Mouse (Mus musculus) granulocyte monocyte progenitor cell, adult 5-6 weeks (primary cell): ENCODE data around the gene Myog. TPM values are rescaled to one million over a fixed set of nuclear protein-coding genes. Genes with fewer than 3 reads are reported as not detected.

Experiments
- ATAC-seq: replicated peaks from 2 replicates; pipeline ENCODE4 v1.8.0; 2016; ENCODE audit warnings: mild to moderate bottlenecking, moderate TSS enrichment, inconsistent platforms; ENCODE audit not compliant: poor library complexity, severe bottlenecking
- total RNA-seq, 2 experiments: library from RNA; stranded (forward) in 1 of 2; stranded (reverse) in 1 of 2; fragments of 200-712, 200-1000 nt in 1 of 2; fragments of >200 nt in 1 of 2; fragmentation: Nextera tagmentation in 1 of 2; gene quantifications; 2 replicates each; pipeline ENCODE4 v1.2.3; 2014 to 2017

Myog gene
- total RNA-seq, 2 experiments from 2014 or later = not detected

- no peak for ATAC-seq
Measured at GRCm38 (mm10) chr1:134282342-134282741, 7.4 kb upstream of the Myog start.

- ATAC-seq = no peak
Measured at GRCm38 (mm10) chr1:134283108-134283507, 6.7 kb upstream of the Myog start.

DNA sequence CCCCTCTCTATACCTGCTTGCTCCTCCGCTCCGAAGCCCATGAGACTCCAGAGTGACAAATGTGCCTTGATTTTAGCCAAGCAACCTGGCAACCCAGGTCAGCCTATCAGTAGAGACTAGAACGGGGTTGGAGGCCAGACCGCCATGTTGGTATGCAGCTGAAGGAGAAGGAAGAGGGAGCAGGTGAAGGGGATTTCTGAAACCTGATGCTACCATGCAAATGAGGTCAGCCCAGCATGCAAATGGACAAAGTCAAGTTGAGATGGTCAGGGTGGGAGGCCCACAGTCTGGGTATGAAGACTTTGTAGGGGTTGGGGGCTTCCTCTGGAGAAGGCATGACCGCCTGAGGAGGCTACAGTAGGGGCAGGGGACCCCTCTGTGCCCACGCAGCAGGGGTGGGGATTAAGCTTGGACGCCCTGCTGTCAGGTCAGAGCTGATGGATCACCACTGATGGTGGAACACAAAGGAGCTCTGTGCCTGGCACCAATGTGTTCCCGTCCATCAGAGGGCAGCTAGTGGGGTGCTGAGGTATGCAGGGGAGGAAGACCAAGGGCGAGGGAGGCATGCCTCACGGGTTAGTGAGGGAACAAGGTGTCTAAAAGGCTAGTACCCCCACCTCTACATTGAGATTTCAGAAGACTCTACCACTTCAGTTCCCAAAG, 4.2 kb upstream of the Myog start:
- no peak for ATAC-seq

DNA sequence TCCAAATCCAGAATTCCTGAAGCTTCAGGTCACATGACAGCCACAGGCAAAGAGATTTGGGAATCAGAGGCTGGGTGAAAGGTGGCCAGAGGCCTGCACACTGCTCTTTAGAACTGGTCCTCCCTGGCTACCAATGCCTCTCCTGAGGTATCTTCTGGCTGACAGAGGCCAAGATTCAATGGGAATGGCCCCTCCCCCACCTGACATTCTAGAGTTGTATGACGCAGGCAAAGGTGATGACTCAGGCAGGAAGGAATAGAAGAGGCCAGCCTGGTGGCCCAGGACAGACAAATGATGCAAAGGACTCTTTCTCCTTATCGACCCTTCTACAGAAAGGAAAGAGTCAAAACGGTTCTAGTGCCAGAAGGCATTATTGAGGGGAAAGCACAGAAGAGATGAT, 1.6 kb upstream of the Myog start:
- no peak for ATAC-seq

GRCm38 (mm10) chr1:134290300-134290699, 511 bp downstream of the Myog start:
- ATAC-seq = 0 out of 2 replicates have a peak, but pooled peaks have one; percentile 20

GRCm38 (mm10) chr1:134290909-134291308, 1.1 kb downstream of the Myog start:
- no peak for ATAC-seq

- no peak for ATAC-seq
Measured at GRCm38 (mm10) chr1:134291555-134291954, 1.8 kb downstream of the Myog start.

DNA sequence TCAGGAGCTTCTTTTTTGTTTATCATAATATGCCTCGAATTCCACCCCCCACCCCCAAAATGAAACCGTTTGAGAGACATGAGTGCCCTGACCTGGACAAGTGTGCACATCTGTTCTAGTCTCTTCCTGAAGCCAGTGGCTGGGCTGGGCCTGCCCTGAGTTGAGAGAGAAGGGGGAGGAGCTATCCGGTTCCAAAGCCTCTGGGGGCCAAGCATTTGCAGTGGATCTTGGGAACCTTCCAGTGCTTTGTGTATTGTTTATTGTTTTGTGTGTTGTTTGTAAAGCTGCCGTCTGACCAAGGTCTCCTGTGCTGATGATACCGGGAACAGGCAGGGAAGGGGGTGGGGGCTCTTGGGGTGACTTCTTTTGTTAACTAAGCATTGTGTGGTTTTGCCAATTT, 2.3 kb downstream of the Myog start:
- ATAC-seq = no peak

DNA sequence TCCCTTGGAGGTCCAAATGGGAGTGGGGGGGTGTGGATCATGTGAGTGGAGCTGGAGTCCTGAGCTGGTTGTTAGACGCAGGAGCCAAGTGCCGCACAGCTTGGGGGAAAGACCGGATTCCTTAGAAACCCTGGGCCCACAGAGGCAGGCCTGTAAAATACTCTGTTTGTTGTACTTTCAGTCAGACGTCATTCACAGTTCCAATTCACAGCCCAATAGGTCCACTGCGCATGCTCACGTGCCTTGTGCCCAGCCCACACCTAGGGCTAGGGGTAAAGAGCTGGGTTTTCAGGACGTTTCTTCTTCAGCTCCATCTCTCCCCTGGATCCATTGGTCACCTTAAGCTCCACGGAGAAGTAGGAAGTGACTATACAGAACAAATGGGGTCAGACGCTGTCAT, 2.8 kb downstream of the Myog start:
- ATAC-seq = no peak

DNA sequence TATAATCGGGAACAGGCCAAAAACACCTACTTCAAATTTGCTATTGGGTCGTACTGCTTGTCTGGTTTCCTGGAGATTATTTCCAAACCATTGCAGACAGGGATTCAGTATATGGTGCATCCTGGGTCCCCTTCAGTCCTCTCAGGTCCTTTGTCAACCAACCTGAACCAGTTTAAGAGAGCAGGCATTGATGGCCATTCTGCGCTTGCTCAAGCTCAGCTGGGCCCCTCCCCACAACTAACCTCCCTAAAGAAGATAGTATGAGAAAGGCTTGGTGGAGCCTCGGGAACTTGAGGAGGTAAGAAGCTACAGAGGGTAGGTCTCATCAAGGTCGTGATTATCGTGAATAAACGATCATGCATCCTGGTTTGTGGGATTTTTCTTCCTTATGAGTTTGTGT, 3.5 kb downstream of the Myog start:
- ATAC-seq = no peak

DNA sequence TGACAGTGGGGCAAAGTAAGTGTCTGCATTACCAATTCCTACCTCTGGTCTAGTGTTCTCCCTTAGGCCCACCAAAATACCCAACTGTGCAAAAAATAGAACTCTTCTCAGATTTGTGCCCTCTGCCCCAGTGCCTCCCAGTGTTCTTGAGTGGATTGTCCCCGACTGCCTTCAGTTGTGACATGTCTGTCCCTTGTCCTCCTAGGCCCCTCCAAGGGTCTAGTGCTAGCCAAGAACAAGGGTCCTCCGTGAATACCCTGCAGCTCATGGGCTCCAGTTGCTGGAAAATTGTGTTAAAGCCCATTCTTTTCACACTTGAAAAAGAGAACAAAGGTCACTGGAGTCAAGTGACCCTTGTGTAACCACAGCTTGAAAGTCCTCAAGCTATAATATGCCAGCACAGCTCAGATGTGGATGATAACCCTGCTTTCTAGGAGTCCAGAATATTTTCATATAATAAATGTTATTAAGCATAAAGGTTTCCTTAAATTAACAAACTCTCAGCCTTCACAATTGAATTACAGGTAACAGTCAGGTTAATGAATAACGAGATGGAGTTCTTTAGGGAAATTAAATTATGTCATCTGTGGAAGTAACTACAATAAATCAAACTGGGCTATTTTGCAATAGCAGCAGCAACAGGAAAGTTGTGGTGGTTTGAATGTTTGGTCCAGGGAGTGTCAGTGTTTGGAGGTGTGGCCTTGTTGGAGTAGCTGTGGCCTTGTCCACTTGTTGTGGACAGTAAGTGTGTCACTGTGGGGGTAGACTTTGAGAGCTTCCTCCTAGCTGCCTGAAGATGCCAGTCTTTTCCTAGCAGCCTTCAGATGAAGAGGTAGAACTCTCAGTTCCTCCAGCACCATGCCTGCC, 4.2 kb downstream of the Myog start:
- no peak; the same call in 1 of the 2 replicates for ATAC-seq

DNA sequence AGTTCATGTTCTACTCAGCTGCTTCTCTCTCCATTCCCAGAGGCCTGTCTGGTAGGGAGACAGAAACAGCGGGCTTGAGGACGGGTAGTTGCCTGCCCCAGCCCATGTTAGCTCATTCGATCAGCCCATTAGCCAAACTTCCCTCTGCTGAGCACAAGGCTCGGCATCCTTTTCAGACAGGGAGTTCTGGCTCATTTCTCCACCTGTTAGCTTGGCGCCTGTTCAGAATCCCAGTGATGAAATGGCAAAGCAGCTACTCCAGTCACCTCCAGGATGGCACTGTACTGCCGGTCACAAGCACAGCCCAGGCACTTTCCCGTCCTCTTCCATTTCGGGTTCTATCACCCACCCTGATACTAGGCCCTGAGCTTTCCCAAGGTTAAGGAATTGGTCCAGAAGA, 7.5 kb downstream of the Myog start:
- ATAC-seq = no peak

DNA sequence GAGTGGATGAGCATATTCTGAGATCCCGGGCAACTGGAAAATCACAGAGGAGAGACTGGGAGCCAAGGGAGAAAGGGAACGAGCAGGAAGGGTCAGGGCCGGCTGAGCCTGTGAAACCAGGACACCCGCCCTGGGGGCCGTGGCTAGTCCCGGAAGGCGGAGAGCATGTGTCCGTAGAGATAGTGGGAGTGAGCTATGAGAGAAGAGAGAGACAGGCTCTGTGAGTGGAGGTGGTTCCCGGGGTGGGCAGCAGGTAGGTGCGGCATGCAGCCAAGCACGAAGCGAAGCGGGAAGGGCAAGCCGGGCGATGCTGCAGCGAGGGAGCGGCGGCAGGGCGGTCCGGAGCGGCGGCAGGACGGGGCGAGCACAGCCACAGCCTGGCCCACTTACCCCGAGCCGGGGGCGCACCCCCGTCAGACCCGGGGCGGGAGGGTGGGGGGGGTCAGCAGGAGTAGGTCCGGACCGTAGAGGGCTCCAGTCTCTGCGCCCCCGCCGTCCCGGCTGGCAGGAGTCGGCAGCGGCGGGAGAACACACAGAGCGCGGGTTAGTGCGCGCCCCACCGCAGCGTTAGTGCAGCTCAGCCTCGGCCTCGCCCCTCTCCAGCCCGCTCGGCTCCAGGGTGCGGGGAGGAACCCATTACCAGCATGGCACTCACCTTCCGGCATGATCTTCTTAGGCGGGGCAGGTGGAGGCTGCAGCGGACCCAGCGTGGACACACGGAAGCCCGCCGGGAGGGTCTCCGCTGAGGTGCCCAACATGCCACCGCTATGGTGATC, 9.0 kb downstream of the Myog start:
- peak; percentile 36 for ATAC-seq

DNA sequence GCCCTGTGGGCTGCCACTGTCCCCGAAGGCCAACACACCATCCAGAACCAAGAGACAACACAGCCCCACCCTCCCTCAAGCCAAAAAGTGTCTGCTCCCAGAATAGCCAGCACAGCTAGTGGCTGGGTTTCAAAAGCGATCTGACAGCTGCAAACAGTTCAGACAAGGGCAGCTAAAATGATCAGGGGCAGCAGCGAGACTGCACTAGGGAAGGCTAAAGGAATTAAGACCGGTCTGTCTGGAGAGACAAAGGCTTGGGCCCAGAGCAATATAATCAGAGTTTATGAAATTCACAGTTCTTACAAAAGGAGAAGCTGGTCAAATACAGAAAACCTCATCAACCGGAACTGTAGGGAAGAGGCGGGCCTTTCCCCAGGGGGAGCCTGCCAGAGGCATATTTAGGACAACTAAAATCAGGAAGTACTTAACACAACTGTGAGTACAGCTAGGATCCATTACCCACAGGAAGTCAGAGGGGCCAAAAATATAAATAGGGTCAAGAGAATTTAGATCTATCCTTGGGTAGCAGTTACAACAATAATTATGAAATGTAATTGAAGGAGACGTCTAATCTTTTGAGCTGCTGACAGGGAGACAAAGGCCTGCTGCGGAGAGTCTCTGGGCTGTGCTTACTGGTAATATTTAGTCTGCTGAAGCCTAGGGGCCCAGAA, 12.9 kb downstream of the Myog start:
- peak; percentile 83 for ATAC-seq

DNA sequence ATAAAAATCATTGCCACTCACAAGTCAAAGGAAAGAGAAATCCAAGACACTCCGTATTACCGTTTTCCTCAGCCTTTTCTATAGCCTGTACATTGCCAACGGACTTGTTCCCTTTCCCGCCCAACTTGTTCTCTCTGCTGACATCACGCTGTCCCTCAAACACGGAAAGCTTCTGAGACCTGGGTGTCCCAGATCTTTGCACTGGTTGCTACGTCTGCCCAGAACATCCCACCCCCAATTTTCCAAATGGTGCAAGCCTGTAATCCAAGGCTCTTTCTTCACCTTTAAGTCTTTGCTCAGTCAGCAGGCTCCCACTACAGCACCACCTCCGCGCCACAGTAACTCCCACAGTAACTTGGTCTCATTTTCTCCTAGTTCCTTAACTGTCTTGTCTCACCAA, 15.2 kb downstream of the Myog start:
- ATAC-seq = no peak

DNA sequence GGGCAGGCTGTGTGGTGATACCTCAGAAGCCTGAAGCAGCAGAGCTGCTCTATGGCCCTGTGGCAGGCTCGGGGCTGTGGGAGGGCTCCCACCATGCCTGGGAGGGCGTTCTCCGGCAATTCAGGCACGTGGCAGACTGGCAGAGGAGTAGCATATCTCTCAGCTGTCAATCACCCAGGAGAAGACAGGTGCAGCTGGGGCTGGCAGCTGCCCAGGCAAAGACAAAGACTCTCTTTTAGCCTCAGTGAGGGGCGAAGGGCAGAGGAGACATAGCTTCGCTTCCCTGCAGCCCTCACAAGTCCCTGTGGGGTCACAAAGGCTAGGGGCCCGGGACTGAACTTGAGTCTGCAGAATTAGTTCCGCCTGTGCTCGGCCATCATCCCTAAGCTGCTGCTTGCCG, 17.6 kb downstream of the Myog start:
- ATAC-seq = no peak

GRCm38 (mm10) chr1:134310291-134310690, 20.5 kb downstream of the Myog start:
- ATAC-seq = no peak

- no peak for ATAC-seq
Measured at GRCm38 (mm10) chr1:134310729-134311128, 20.9 kb downstream of the Myog start.

- ATAC-seq = no peak
Measured at GRCm38 (mm10) chr1:134311760-134312159, 22.0 kb downstream of the Myog start.

- ATAC-seq = peak; percentile 65
Measured at GRCm38 (mm10) chr1:134315181-134315580, 25.4 kb downstream of the Myog start.
